Mouse (Mus musculus): ENCODE measurements around the gene Zfp652. TPM values are rescaled to one million over a fixed set of nuclear protein-coding genes. Genes with fewer than 3 reads are reported as not detected.

Zfp652 gene
- polyA plus RNA-seq, 1 experiment, result 93.0 TPM

- 67% methylated on average over 3 of the region's 3 CpGs for WGBS
- H3K4me1 ChIP-seq (ENCODE audit: control insufficient read depth, insufficient read depth, low read length), result peaks cover 3% of the 10 kb centered on the region; the same call in 1 of the 2 replicates
- no peak overlapping the region for H3K4me3 ChIP-seq (ENCODE audit: insufficient read depth, low read depth, low read length)
- no peak overlapping the region for H3K27ac ChIP-seq (ENCODE audit: insufficient read depth, low read depth, low read length)
- TF ChIP-seq CTCF (IDR thresholded peaks at IDR 0.05; ENCODE audit: insufficient read depth, low read depth, low read length) (no peak), POLR2A (IDR thresholded peaks at IDR 0.05; ENCODE audit: insufficient read depth, low read depth, low read length) (no peak)
Measured at GRCm38 (mm10) chr11:95805527-95805926, 93.1 kb downstream of the Zfp652 start.

- no peak overlapping the region for H3K27ac ChIP-seq (ENCODE audit: insufficient read depth, low read depth, low read length)
- H3K4me1 ChIP-seq (ENCODE audit: control insufficient read depth, insufficient read depth, low read length), result peaks cover 3% of the 10 kb centered on the region; the same call in 1 of the 2 replicates
- no peak overlapping the region for H3K4me3 ChIP-seq (ENCODE audit: insufficient read depth, low read depth, low read length)
- TF ChIP-seq CTCF (IDR thresholded peaks at IDR 0.05; ENCODE audit: insufficient read depth, low read depth, low read length) (no peak), POLR2A (IDR thresholded peaks at IDR 0.05; ENCODE audit: insufficient read depth, low read depth, low read length) (no peak)
- 94% methylated on average over 5 of the region's 5 CpGs for WGBS
Measured at GRCm38 (mm10) chr11:95807884-95808283, 95.4 kb downstream of the Zfp652 start.

- TF ChIP-seq POLR2A (IDR thresholded peaks at IDR 0.05; ENCODE audit: insufficient read depth, low read depth, low read length) (no peak), CTCF (IDR thresholded peaks at IDR 0.05; ENCODE audit: insufficient read depth, low read depth, low read length) (no peak)
- no peak overlapping the region for H3K27ac ChIP-seq (ENCODE audit: insufficient read depth, low read depth, low read length)
- WGBS, result 82% methylated on average over 5 of the region's 5 CpGs
- no peak overlapping the region for H3K4me3 ChIP-seq (ENCODE audit: insufficient read depth, low read depth, low read length)
- peaks cover 3% of the 10 kb centered on the region; the same call in 1 of the 2 replicates for H3K4me1 ChIP-seq (ENCODE audit: control insufficient read depth, insufficient read depth, low read length)
Measured at GRCm38 (mm10) chr11:95808448-95809011, 96.1 kb downstream of the Zfp652 start.

- 42% methylated on average over 5 of the region's 5 CpGs for WGBS
- H3K4me3 ChIP-seq (ENCODE audit: insufficient read depth, low read depth, low read length), result no peak overlapping the region
- TF ChIP-seq POLR2A (IDR thresholded peaks at IDR 0.05; ENCODE audit: insufficient read depth, low read depth, low read length) (no peak), CTCF (IDR thresholded peaks at IDR 0.05; ENCODE audit: insufficient read depth, low read depth, low read length) (no peak)
- H3K4me1 ChIP-seq (ENCODE audit: control insufficient read depth, insufficient read depth, low read length), result peaks cover 3% of the 10 kb centered on the region; the same call in 1 of the 2 replicates
- H3K27ac ChIP-seq (ENCODE audit: insufficient read depth, low read depth, low read length), result no peak overlapping the region
Measured at GRCm38 (mm10) chr11:95809603-95810002, 97.1 kb downstream of the Zfp652 start.

- 84% methylated on average over 7 of the region's 7 CpGs for WGBS
- TF ChIP-seq POLR2A (IDR thresholded peaks at IDR 0.05; ENCODE audit: insufficient read depth, low read depth, low read length), result no peak
- TF ChIP-seq CTCF (IDR thresholded peaks at IDR 0.05; ENCODE audit: insufficient read depth, low read depth, low read length), result no peak
- Histone ChIP-seq H3K4me1 (ENCODE audit: control insufficient read depth, insufficient read depth, low read length) (no peaks in the 10 kb centered on the region; the same call in 1 of the 2 replicates), H3K4me3 (ENCODE audit: insufficient read depth, low read depth, low read length) (no peak overlapping the region), H3K27ac (ENCODE audit: insufficient read depth, low read depth, low read length) (no peak overlapping the region)
Measured at GRCm38 (mm10) chr11:95810828-95811227, 98.4 kb downstream of the Zfp652 start.

- no peak for TF ChIP-seq POLR2A (IDR thresholded peaks at IDR 0.05; ENCODE audit: insufficient read depth, low read depth, low read length)
- no peak for TF ChIP-seq CTCF (IDR thresholded peaks at IDR 0.05; ENCODE audit: insufficient read depth, low read depth, low read length)
- 90% methylated on average over 6 of the region's 6 CpGs for WGBS
- Histone ChIP-seq H3K4me3 (ENCODE audit: insufficient read depth, low read depth, low read length) (no peak overlapping the region), H3K27ac (ENCODE audit: insufficient read depth, low read depth, low read length) (no peak overlapping the region), H3K4me1 (ENCODE audit: control insufficient read depth, insufficient read depth, low read length) (no peaks in the 10 kb centered on the region; the same call in 1 of the 2 replicates)
Measured at GRCm38 (mm10) chr11:95811741-95812140, 99.3 kb downstream of the Zfp652 start.

GRCm38 (mm10) chr11:95812224-95812623 lies 99.8 kb downstream of the Zfp652 start:
- Histone ChIP-seq H3K27ac (ENCODE audit: insufficient read depth, low read depth, low read length) (no peak overlapping the region), H3K4me3 (ENCODE audit: insufficient read depth, low read depth, low read length) (no peak overlapping the region), H3K4me1 (ENCODE audit: control insufficient read depth, insufficient read depth, low read length) (no peaks in the 10 kb centered on the region; the same call in 1 of the 2 replicates)
- TF ChIP-seq POLR2A (IDR thresholded peaks at IDR 0.05; ENCODE audit: insufficient read depth, low read depth, low read length) (no peak), CTCF (IDR thresholded peaks at IDR 0.05; ENCODE audit: insufficient read depth, low read depth, low read length) (no peak)
- 55% methylated on average over 4 of the region's 4 CpGs for WGBS

- TF ChIP-seq POLR2A (IDR thresholded peaks at IDR 0.05; ENCODE audit: insufficient read depth, low read depth, low read length) (no peak), CTCF (IDR thresholded peaks at IDR 0.05; ENCODE audit: insufficient read depth, low read depth, low read length) (no peak)
- no peak overlapping the region for H3K27ac ChIP-seq (ENCODE audit: insufficient read depth, low read depth, low read length)
- WGBS, result 95% methylated on average over 2 of the region's 2 CpGs
- H3K4me3 ChIP-seq (ENCODE audit: insufficient read depth, low read depth, low read length), result no peak overlapping the region
- H3K4me1 ChIP-seq (ENCODE audit: control insufficient read depth, insufficient read depth, low read length), result no peaks in the 10 kb centered on the region
Measured at GRCm38 (mm10) chr11:95814101-95814500, 101.6 kb downstream of the Zfp652 start.

- TF ChIP-seq CTCF (IDR thresholded peaks at IDR 0.05; ENCODE audit: insufficient read depth, low read depth, low read length) (no peak), POLR2A (IDR thresholded peaks at IDR 0.05; ENCODE audit: insufficient read depth, low read depth, low read length) (no peak)
Measured at GRCm38 (mm10) chr11:95814857-95815256, 102.4 kb downstream of the Zfp652 start.

More at GRCm38 (mm10) chr11:95814857-95815256, 102.4 kb downstream of the Zfp652 start:
- Histone ChIP-seq H3K27ac (ENCODE audit: insufficient read depth, low read depth, low read length) (no peak overlapping the region), H3K4me3 (ENCODE audit: insufficient read depth, low read depth, low read length) (no peak overlapping the region), H3K4me1 (ENCODE audit: control insufficient read depth, insufficient read depth, low read length) (no peaks in the 10 kb centered on the region)
- WGBS, result 69% methylated on average over 5 of the region's 5 CpGs
